Mouse (Mus musculus) heart, adult 2 months (tissue): ENCODE results near the gene Gpr176.

Experiments
- CTCF ChIP-seq: fragments of 200-600 bp; IDR thresholded peaks from 2 replicates; pipeline ENCODE4 v1.8.1; 2022; ENCODE audit warnings: antibody characterized with exemption, mild to moderate bottlenecking, moderate library complexity
- EP300 ChIP-seq: fragments of 200-500 bp; IDR thresholded peaks from 2 replicates; pipeline ENCODE4 v1.6.1; 2011; ENCODE audit warnings: low read depth, low read length, control low read depth; ENCODE audit not compliant: insufficient read depth

GRCm38 (mm10) chr2:118263151-118263913 lies 109.9 kb downstream of the Gpr176 start:
- TF ChIP-seq CTCF (peak; percentile 85), EP300 (no peak)
